Mouse (Mus musculus): Measurements from ENCODE around the gene Il1r2. TPM values are rescaled to one million over a fixed set of nuclear protein-coding genes. Genes with fewer than 3 reads are reported as not detected.

The Il1r2 gene
- polyA plus RNA-seq, 1 experiment from 2014 or later: 0.72 TPM

DNA sequence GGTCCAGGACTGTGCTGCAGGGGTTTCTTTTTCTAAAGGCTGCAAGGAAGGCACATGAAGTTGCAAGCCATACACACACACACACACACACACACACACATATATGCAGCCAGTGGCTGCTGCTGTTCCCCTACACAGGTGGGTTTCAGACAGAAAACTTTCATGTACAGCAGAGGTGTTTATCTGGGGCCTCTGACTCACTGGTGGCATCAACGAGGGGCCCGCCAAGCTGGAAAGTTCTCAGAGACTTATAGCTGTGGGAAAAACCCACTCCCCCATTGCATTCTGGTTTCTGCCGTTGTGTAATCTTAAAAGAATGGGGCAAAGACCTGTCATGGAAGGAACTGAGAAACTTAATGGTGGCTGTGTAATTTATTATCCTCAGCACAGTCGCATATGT is 40.6 kb upstream of the Il1r2 start:
- Histone ChIP-seq H3K9me3 (ENCODE audit: control insufficient read depth, low read length) (no peaks in the 10 kb centered on the region), H3K27ac (no peak overlapping the region), H3K27me3 (ENCODE audit: control insufficient read depth, insufficient read depth, low read length) (no peaks in the 10 kb centered on the region), H3K4me1 (replicated peaks; ENCODE audit: control insufficient read depth, insufficient read depth, low read length) (no peaks in the 10 kb centered on the region), H3K4me2 (replicated peaks) (no peak overlapping the region), H3K36me3 (replicated peaks; ENCODE audit: control insufficient read depth, insufficient read depth) (peaks cover 2% of the 10 kb centered on the region; the same call in 1 of the 2 replicates), H3K9ac (no peak overlapping the region), H3K4me3 (replicated peaks; ENCODE audit: low read length) (no peak overlapping the region)
- DNase-seq (ENCODE audit: low spot score) (no peak), ATAC-seq (ENCODE audit: low FRiP score) (no peak)
- 86% methylated on average over 4 of the region's 4 CpGs for WGBS

DNA sequence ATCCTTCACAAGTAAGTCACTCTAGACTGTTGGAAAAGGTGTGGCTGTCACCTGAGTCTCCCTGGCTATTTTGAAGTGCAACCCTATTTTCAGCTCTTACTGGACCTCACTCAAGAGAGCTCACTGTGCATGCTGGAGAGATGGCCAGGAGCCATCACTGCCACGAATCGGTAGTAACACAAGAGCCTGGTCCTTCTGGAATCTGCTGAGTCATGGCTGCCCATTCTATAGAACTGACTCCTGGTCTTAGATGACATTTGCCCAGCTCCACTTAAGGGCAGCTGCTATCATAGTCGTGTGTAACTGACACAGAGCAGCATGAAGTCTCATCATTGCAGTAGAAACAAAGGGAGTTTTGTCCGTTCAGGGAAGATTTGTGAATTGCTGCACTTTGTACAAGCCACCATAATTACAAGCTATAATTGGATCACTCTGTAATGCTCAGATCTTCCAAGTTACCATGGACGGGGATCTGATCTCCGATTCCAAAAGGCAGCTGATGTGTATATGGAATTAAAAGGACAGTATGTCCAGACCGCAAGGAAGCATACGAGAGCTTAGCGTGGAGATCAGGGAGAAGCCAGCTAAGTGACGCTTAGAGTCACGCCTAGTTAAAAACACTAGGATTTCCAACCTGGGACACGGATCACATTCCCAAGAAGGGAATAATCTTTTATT is 40.0 kb upstream of the Il1r2 start:
- Histone ChIP-seq H3K9ac (no peak overlapping the region), H3K27me3 (ENCODE audit: control insufficient read depth, insufficient read depth, low read length) (no peaks in the 10 kb centered on the region), H3K4me2 (replicated peaks) (no peak overlapping the region), H3K36me3 (replicated peaks; ENCODE audit: control insufficient read depth, insufficient read depth) (no peaks in the 10 kb centered on the region), H3K9me3 (ENCODE audit: control insufficient read depth, low read length) (no peaks in the 10 kb centered on the region), H3K4me1 (replicated peaks; ENCODE audit: control insufficient read depth, insufficient read depth, low read length) (no peaks in the 10 kb centered on the region), H3K27ac (no peak overlapping the region), H3K4me3 (replicated peaks; ENCODE audit: low read length) (no peak overlapping the region)
- WGBS: 73% methylated on average over 12 of the region's 12 CpGs
- ATAC-seq (ENCODE audit: low FRiP score) (no peak), DNase-seq (ENCODE audit: low spot score) (no peak)

DNA sequence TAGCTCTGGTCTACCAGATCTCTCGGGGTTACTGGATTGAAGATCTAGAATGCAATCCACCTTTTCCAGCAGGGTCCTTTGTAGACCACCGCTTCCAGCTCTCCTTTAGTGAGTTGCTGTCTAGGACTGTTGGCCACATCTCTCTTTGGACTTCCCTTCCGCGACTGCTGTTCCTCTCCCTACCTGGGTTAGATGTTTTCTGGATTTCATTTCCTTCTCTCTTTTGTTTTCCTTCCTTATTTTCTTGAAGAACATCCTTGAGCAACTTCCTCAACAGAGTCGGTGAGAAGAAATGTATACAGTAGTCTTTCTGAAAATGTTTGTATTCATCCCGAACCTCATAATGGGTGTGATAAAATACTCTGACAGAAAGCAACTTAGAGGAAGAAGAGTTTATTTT is 36.0 kb upstream of the Il1r2 start:
- H3K27me3 ChIP-seq (ENCODE audit: control insufficient read depth, insufficient read depth, low read length): no peaks in the 10 kb centered on the region
- no peaks in the 10 kb centered on the region for H3K4me1 ChIP-seq (replicated peaks; ENCODE audit: control insufficient read depth, insufficient read depth, low read length)
- H3K4me2 ChIP-seq (replicated peaks): no peak overlapping the region
- H3K9ac ChIP-seq: no peak overlapping the region
- DNase-seq (ENCODE audit: low spot score): no peak
- no peak overlapping the region for H3K27ac ChIP-seq
- no peaks in the 10 kb centered on the region for H3K9me3 ChIP-seq (ENCODE audit: control insufficient read depth, low read length)
- WGBS: 93% methylated on average over 6 of the region's 6 CpGs
- H3K36me3 ChIP-seq (replicated peaks; ENCODE audit: control insufficient read depth, insufficient read depth): no peaks in the 10 kb centered on the region
- no peak for ATAC-seq (ENCODE audit: low FRiP score)
- no peak overlapping the region for H3K4me3 ChIP-seq (replicated peaks; ENCODE audit: low read length)

DNA sequence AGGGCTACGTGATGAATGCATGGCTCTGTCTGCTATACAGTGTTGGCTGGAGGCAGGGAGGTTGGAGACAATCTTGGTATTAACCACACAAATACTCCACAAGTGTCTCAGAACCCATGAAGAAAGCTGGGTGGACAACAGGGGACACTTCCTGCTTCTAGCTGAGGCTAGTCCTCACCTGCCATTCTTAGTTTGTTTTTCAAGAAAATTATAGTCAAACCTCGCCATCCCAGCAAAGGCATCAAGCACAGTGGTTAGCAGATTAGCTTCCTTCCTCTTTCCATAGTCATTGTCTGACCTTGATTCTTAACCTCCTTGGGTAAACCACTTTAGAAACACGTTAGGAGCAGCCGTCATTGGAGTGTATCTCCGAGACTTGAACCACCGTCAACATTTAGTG is 28.2 kb upstream of the Il1r2 start:
- ATAC-seq (ENCODE audit: low FRiP score) (no peak), DNase-seq (ENCODE audit: low spot score) (no peak)
- no peak overlapping the region for H3K4me2 ChIP-seq (replicated peaks)
- H3K9ac ChIP-seq: no peak overlapping the region
- no peaks in the 10 kb centered on the region for H3K27me3 ChIP-seq (ENCODE audit: control insufficient read depth, insufficient read depth, low read length)
- H3K27ac ChIP-seq: no peak overlapping the region
- no peaks in the 10 kb centered on the region for H3K9me3 ChIP-seq (ENCODE audit: control insufficient read depth, low read length)
- no peaks in the 10 kb centered on the region for H3K4me1 ChIP-seq (replicated peaks; ENCODE audit: control insufficient read depth, insufficient read depth, low read length)
- WGBS: 90% methylated on average over 6 of the region's 6 CpGs
- H3K36me3 ChIP-seq (replicated peaks; ENCODE audit: control insufficient read depth, insufficient read depth): no peaks in the 10 kb centered on the region
- H3K4me3 ChIP-seq (replicated peaks; ENCODE audit: low read length): no peak overlapping the region

DNA sequence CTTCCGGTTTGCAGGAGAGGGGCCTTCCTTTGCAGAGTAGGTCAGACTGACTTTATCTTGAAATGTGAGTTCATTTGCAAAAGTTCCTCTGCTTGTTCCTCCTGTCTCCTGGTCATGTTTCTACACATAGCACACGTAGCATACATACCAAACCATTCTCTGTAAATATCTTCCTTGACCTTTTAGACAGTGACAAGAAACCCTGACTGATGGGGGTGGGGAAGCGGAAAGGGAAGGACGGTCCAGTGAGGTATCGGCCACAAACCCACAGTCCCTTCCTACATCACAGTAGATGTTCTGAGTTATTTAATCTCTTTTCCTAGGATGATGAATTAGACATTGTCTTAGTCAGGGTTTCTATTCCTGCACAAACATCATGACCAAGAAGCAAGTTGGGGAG is 27.3 kb upstream of the Il1r2 start:
- Histone ChIP-seq H3K4me1 (replicated peaks; ENCODE audit: control insufficient read depth, insufficient read depth, low read length) (no peaks in the 10 kb centered on the region), H3K36me3 (replicated peaks; ENCODE audit: control insufficient read depth, insufficient read depth) (no peaks in the 10 kb centered on the region), H3K4me2 (replicated peaks) (no peak overlapping the region), H3K27me3 (ENCODE audit: control insufficient read depth, insufficient read depth, low read length) (no peaks in the 10 kb centered on the region), H3K27ac (no peak overlapping the region), H3K9ac (no peak overlapping the region), H3K4me3 (replicated peaks; ENCODE audit: low read length) (no peak overlapping the region), H3K9me3 (ENCODE audit: control insufficient read depth, low read length) (no peaks in the 10 kb centered on the region)
- DNase-seq (ENCODE audit: low spot score): no peak
- no peak for ATAC-seq (ENCODE audit: low FRiP score)
- WGBS: 83% methylated on average over 5 of the region's 5 CpGs

DNA sequence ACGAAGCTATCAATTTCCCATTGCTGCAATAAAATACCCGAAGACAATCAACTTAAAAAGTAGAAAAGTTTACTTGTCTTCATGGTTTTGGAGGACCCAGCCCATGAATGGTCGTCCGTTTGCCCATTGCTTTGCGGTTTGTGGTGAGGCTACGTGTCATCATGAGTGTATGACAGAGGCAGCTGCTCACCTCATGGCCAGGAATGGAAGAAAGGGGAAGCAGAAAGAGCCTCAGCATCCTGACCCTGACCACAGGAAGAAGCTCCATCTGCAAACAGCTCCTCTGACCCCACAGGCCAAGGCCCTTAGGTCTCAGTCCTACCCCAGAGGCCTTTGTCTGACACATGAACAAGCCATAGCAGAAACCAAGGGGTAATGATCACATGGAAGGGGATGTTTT is 22.7 kb upstream of the Il1r2 start:
- Histone ChIP-seq H3K9me3 (ENCODE audit: control insufficient read depth, low read length) (no peaks in the 10 kb centered on the region), H3K27me3 (ENCODE audit: control insufficient read depth, insufficient read depth, low read length) (no peaks in the 10 kb centered on the region), H3K4me3 (replicated peaks; ENCODE audit: low read length) (no peak overlapping the region), H3K36me3 (replicated peaks; ENCODE audit: control insufficient read depth, insufficient read depth) (no peaks in the 10 kb centered on the region), H3K9ac (no peak overlapping the region), H3K4me1 (replicated peaks; ENCODE audit: control insufficient read depth, insufficient read depth, low read length) (no peaks in the 10 kb centered on the region), H3K27ac (no peak overlapping the region), H3K4me2 (replicated peaks) (no peak overlapping the region)
- ATAC-seq (ENCODE audit: low FRiP score): no peak
- 95% methylated on average over 6 of the region's 6 CpGs for WGBS
- DNase-seq (ENCODE audit: low spot score): no peak

DNA sequence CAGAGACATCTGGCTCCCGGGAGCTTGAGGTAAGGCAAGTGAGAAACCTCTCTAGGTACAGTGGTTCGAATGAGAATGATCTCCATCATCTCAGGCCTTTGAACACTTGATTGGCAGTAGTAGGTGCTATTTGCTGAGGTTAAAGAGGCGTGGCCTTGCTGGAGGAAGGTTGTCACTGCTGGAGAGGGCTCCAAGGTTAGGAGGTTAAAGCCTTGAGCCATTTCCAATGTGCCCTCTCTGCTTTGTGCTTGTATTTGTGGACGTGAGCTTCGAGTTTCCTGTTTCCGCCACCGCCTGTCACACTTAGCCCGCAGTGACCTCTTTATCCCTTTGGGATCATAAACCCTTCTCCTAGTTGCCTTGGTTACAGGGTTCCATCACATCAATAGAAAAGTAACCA is 21.7 kb upstream of the Il1r2 start:
- ATAC-seq (ENCODE audit: low FRiP score) (no peak), DNase-seq (ENCODE audit: low spot score) (no peak)
- no peak overlapping the region for H3K4me2 ChIP-seq (replicated peaks)
- no peaks in the 10 kb centered on the region for H3K27me3 ChIP-seq (ENCODE audit: control insufficient read depth, insufficient read depth, low read length)
- 78% methylated on average over 8 of the region's 8 CpGs for WGBS
- H3K9ac ChIP-seq: no peak overlapping the region
- no peaks in the 10 kb centered on the region for H3K36me3 ChIP-seq (replicated peaks; ENCODE audit: control insufficient read depth, insufficient read depth)
- H3K9me3 ChIP-seq (ENCODE audit: control insufficient read depth, low read length): no peaks in the 10 kb centered on the region
- no peak overlapping the region for H3K4me3 ChIP-seq (replicated peaks; ENCODE audit: low read length)
- no peaks in the 10 kb centered on the region for H3K4me1 ChIP-seq (replicated peaks; ENCODE audit: control insufficient read depth, insufficient read depth, low read length)
- no peak overlapping the region for H3K27ac ChIP-seq

DNA sequence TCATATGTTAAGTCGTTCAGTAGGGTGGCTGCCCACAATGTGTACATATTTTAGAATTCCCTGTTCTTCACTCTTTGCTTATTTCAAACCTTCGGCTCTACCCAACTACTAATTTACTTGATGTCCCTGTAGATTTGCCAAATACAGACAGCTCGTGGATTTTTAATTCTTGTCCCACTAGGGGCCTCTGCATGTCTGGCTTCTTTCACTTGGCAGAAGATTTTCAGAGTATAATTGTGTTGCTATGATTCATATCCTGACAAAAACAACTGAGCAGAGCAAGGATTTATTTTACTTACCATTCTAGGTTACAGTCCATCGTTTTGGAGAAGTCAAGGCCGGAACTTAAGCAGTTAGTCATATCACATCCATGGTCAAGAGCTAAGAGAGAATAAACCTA is 20.8 kb upstream of the Il1r2 start:
- Histone ChIP-seq H3K4me3 (replicated peaks; ENCODE audit: low read length) (no peak overlapping the region), H3K27ac (no peak overlapping the region), H3K4me1 (replicated peaks; ENCODE audit: control insufficient read depth, insufficient read depth, low read length) (no peaks in the 10 kb centered on the region), H3K4me2 (replicated peaks) (no peak overlapping the region), H3K9me3 (ENCODE audit: control insufficient read depth, low read length) (no peaks in the 10 kb centered on the region), H3K27me3 (ENCODE audit: control insufficient read depth, insufficient read depth, low read length) (no peaks in the 10 kb centered on the region), H3K36me3 (replicated peaks; ENCODE audit: control insufficient read depth, insufficient read depth) (no peaks in the 10 kb centered on the region), H3K9ac (no peak overlapping the region)
- ATAC-seq (ENCODE audit: low FRiP score): no peak
- no peak for DNase-seq (ENCODE audit: low spot score)
- WGBS: 88% methylated on average over 5 of the region's 5 CpGs

DNA sequence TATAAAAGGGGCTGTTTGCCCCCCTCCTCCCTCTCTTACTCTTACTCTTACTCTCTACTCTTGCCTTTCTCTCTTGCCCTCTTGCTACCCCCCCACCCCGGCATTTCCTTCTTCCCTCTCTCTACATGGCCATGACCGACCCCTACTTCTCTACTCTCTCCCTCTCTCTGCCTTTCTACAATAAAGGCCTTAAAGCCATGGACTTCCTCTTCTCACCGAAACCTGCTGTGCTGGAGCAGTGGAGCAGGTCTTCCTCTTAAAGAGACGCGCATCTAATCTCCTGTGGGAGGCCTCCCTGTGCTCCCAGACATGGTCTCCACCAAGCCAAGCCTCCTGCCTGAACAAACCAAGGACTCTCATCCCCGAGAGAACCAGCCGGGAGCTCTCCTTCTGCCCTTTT is 18.8 kb upstream of the Il1r2 start:
- no peak for ATAC-seq (ENCODE audit: low FRiP score)
- Histone ChIP-seq H3K4me3 (replicated peaks; ENCODE audit: low read length) (no peak overlapping the region), H3K4me2 (replicated peaks) (no peak overlapping the region)

DNA sequence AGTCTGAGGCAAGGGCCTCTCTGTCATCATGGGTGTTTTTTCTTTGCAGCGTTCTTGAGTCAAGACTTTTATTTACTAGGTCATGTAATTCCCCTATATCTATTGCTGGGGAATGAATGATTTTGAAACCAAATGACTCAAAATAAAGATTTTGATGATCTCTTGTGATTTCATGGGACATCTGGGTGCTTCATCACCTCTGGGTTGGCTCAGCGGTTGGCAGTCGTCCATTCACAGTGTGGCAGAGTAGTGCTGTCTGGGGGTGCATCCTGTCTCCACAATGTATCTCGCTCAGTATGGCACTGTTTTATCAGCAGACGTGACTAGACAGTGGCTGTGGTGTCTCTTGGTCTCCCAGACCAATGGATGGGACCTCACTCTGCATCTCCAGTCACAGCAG is 17.9 kb upstream of the Il1r2 start:
- H3K27me3 ChIP-seq (ENCODE audit: control insufficient read depth, insufficient read depth, low read length): no peaks in the 10 kb centered on the region
- no peak for ATAC-seq (ENCODE audit: low FRiP score)
- no peak overlapping the region for H3K4me2 ChIP-seq (replicated peaks)
- 95% methylated on average over 5 of the region's 5 CpGs for WGBS
- H3K27ac ChIP-seq: no peak overlapping the region
- H3K4me1 ChIP-seq (replicated peaks; ENCODE audit: control insufficient read depth, insufficient read depth, low read length): no peaks in the 10 kb centered on the region
- H3K9ac ChIP-seq: no peak overlapping the region
- H3K9me3 ChIP-seq (ENCODE audit: control insufficient read depth, low read length): no peaks in the 10 kb centered on the region
- H3K36me3 ChIP-seq (replicated peaks; ENCODE audit: control insufficient read depth, insufficient read depth): no peaks in the 10 kb centered on the region
- H3K4me3 ChIP-seq (replicated peaks; ENCODE audit: low read length): no peak overlapping the region
- DNase-seq (ENCODE audit: low spot score): no peak

More for the DNA sequence above, 18.8 kb upstream of the Il1r2 start:
- no peak overlapping the region for H3K9ac ChIP-seq
- no peak overlapping the region for H3K27ac ChIP-seq
- no peaks in the 10 kb centered on the region for H3K4me1 ChIP-seq (replicated peaks; ENCODE audit: control insufficient read depth, insufficient read depth, low read length)
- H3K27me3 ChIP-seq (ENCODE audit: control insufficient read depth, insufficient read depth, low read length): no peaks in the 10 kb centered on the region
- no peak for DNase-seq (ENCODE audit: low spot score)
- no peaks in the 10 kb centered on the region for H3K9me3 ChIP-seq (ENCODE audit: control insufficient read depth, low read length)
- H3K36me3 ChIP-seq (replicated peaks; ENCODE audit: control insufficient read depth, insufficient read depth): no peaks in the 10 kb centered on the region
- 90% methylated on average over 7 of the region's 7 CpGs for WGBS

Measured in hindbrain, embryonic 14.5 days (tissue).